Mouse (Mus musculus): ENCODE measurements around the gene Adgrv1. TPM values are rescaled to one million over a fixed set of nuclear protein-coding genes. Genes with fewer than 3 reads are reported as not detected.

Adgrv1 gene
- polyA plus RNA-seq, 1 experiment from 2014 or later: 0.87 TPM

GRCm38 (mm10) chr13:81644047-81644565, 11.2 kb upstream of the Adgrv1 start:
- no peak for ATAC-seq
- no peak overlapping the region for H3K4me2 ChIP-seq (ENCODE audit: low read depth, low read length)
- H3K9ac ChIP-seq (replicated peaks): no peak overlapping the region
- H3K27ac ChIP-seq (ENCODE audit: low read depth): no peak overlapping the region
- no peaks in the 10 kb centered on the region for H3K9me3 ChIP-seq (ENCODE audit: low read length)
- no peaks in the 10 kb centered on the region for H3K36me3 ChIP-seq (replicated peaks; ENCODE audit: insufficient read depth, low read length)
- H3K4me1 ChIP-seq (ENCODE audit: insufficient read depth): peaks cover 10% of the 10 kb centered on the region; the same call in 1 of the 2 replicates
- TF ChIP-seq CTCF (IDR thresholded peaks at IDR 0.05; ENCODE audit: low read depth): no peak
- no peak for TF ChIP-seq EP300 (IDR thresholded peaks at IDR 0.05; ENCODE audit: low read depth)
- 86% methylated on average over 11 of the region's 11 CpGs for WGBS (ENCODE audit: insufficient replicate concordance)
- no peaks in the 10 kb centered on the region for H3K27me3 ChIP-seq (ENCODE audit: insufficient read depth, low read length)
- DNase-seq: no peak
- H3K4me3 ChIP-seq (ENCODE audit: low read depth, low read length): no peak overlapping the region

DNA sequence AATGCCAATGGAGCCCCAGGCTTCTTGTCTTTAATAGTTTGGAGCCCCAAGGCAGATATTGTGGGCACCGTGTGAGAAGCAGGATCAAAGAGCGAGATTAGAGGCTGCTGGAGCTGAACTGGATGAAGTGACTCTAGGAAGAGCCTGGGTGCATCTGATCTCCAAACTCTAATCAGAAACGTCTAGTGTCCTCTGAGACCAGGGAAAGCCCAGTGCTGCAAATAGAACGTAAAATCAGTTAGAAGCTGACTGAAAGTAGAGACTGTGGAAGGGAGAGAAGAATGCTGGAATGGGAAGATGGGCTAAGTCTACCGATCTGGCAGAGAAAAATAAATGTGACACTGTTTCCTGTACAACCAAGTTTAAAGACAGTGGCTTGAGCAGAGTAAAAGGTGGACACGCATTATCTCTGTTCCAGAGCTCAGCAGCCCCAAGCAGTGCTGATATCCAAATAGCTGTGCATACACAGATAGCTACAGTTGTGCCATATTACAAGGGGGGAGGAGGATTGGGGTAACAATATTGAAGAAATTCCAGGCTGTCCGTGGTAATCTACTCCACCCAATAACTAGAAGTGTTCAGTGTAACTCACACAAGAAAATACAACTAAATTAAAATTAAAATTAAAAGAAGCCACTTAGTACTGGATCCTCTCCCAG, 9.7 kb upstream of the Adgrv1 start:
- DNase-seq (no peak), ATAC-seq (peak; percentile 92)
- Histone ChIP-seq H3K9me3 (ENCODE audit: low read length) (no peaks in the 10 kb centered on the region), H3K4me1 (ENCODE audit: insufficient read depth) (peaks cover 7% of the 10 kb centered on the region; the same call in 1 of the 2 replicates), H3K4me2 (ENCODE audit: low read depth, low read length) (peak overlapping the region; percentile 62), H3K27ac (ENCODE audit: low read depth) (peak overlapping the region; percentile 70; the same call in 1 of the 2 replicates), H3K4me3 (ENCODE audit: low read depth, low read length) (0 out of 2 replicates have a peak overlapping the region, but pooled peaks have one; percentile 2), H3K9ac (replicated peaks) (no peak overlapping the region), H3K27me3 (ENCODE audit: insufficient read depth, low read length) (no peaks in the 10 kb centered on the region), H3K36me3 (replicated peaks; ENCODE audit: insufficient read depth, low read length) (no peaks in the 10 kb centered on the region)
- TF ChIP-seq EP300 (IDR thresholded peaks at IDR 0.05; ENCODE audit: low read depth) (peak; percentile 98), CTCF (IDR thresholded peaks at IDR 0.05; ENCODE audit: low read depth) (no peak)
- 41% methylated on average over 7 of the region's 7 CpGs for WGBS (ENCODE audit: insufficient replicate concordance)

DNA sequence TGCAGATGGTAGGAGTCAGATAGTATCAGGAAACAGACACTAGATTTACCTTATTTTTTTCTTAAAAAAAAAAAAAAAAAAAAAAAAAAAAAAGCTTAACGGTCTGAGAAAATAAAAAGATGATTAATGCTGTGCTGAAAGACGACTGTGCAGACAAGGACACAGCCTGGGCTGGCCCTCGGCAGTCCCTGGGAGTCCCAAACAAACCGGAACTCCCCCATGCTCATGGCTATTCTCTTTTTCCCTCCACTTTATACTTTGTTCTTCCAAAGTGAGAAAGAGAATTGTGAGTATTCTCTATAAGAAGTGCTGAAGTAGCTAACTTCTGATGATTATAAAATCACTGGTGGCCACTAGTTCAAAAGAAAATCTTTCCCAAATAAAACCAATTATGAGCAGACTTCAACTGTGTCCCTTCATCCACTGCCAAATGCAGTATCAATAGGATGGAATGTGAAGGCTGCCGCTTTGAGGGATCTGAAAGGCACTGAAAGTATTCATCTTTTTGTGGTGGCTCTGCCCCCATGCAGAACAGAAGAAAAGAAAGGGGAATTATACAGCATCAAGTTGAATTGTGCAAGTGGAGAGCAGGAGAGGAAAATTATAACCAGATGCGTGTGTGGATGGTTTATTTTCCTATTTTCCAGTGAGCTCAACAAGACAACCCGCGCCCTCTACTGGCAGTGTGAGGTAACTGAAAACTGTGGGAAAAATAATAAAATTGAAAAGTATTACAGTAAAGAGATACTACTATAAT, 8.5 kb upstream of the Adgrv1 start:
- Histone ChIP-seq H3K27me3 (ENCODE audit: insufficient read depth, low read length) (no peaks in the 10 kb centered on the region), H3K36me3 (replicated peaks; ENCODE audit: insufficient read depth, low read length) (no peaks in the 10 kb centered on the region), H3K9ac (replicated peaks) (no peak overlapping the region), H3K27ac (ENCODE audit: low read depth) (no peak overlapping the region), H3K4me2 (ENCODE audit: low read depth, low read length) (peak overlapping the region; percentile 26; the same call in 1 of the 2 replicates), H3K4me1 (ENCODE audit: insufficient read depth) (peaks cover 5% of the 10 kb centered on the region; the same call in 1 of the 2 replicates), H3K9me3 (ENCODE audit: low read length) (no peaks in the 10 kb centered on the region), H3K4me3 (ENCODE audit: low read depth, low read length) (no peak overlapping the region)
- 19% methylated on average over 8 of the region's 8 CpGs for WGBS (ENCODE audit: insufficient replicate concordance)
- ATAC-seq: no peak
- peak; percentile 62 for DNase-seq
- TF ChIP-seq EP300 (IDR thresholded peaks at IDR 0.05; ENCODE audit: low read depth) (no peak), CTCF (IDR thresholded peaks at IDR 0.05; ENCODE audit: low read depth) (peak; percentile 82)

DNA sequence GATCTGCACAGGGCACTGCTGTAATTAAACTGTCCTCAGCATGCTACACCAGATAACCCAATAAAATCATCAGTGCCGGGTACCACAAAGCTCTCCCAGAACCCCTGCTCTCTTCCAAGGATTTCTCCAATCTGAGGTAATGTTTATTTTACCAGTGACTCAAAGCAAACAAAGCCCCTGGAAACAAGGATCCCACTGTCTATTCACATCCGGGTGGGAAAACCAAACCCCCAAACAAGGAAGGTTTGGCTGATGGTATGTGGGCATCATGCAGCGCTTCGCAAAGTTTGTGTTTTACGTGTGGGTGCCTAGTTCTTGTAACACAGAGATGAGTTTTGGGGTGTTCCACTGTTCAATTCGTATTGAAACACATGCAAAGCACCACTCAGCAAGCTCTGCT, 7.9 kb upstream of the Adgrv1 start:
- TF ChIP-seq CTCF (IDR thresholded peaks at IDR 0.05; ENCODE audit: low read depth): no peak
- TF ChIP-seq EP300 (IDR thresholded peaks at IDR 0.05; ENCODE audit: low read depth): no peak
- 45% methylated on average over 6 of the region's 6 CpGs for WGBS (ENCODE audit: insufficient replicate concordance)
- Histone ChIP-seq H3K36me3 (replicated peaks; ENCODE audit: insufficient read depth, low read length) (no peaks in the 10 kb centered on the region), H3K27me3 (ENCODE audit: insufficient read depth, low read length) (no peaks in the 10 kb centered on the region), H3K4me1 (ENCODE audit: insufficient read depth) (peaks cover 5% of the 10 kb centered on the region; the same call in 1 of the 2 replicates), H3K4me2 (ENCODE audit: low read depth, low read length) (no peak overlapping the region), H3K27ac (ENCODE audit: low read depth) (no peak overlapping the region), H3K4me3 (ENCODE audit: low read depth, low read length) (no peak overlapping the region), H3K9me3 (ENCODE audit: low read length) (no peaks in the 10 kb centered on the region), H3K9ac (replicated peaks) (no peak overlapping the region)
- DNase-seq: no peak
- no peak for ATAC-seq

- Histone ChIP-seq H3K27ac (ENCODE audit: low read depth) (no peak overlapping the region), H3K4me1 (ENCODE audit: insufficient read depth) (no peaks in the 10 kb centered on the region), H3K27me3 (ENCODE audit: insufficient read depth, low read length) (no peaks in the 10 kb centered on the region), H3K9me3 (ENCODE audit: low read length) (no peaks in the 10 kb centered on the region), H3K9ac (replicated peaks) (no peak overlapping the region), H3K4me3 (ENCODE audit: low read depth, low read length) (no peak overlapping the region), H3K36me3 (replicated peaks; ENCODE audit: insufficient read depth, low read length) (no peaks in the 10 kb centered on the region), H3K4me2 (ENCODE audit: low read depth, low read length) (no peak overlapping the region)
- WGBS (ENCODE audit: insufficient replicate concordance): 54% methylated on average over 4 of the region's 4 CpGs
- no peak for TF ChIP-seq EP300 (IDR thresholded peaks at IDR 0.05; ENCODE audit: low read depth)
- ATAC-seq: no peak
- DNase-seq: no peak
These were observed 6.7 kb upstream of the Adgrv1 start for GRCm38 (mm10) chr13:81639624-81640023.

DNA sequence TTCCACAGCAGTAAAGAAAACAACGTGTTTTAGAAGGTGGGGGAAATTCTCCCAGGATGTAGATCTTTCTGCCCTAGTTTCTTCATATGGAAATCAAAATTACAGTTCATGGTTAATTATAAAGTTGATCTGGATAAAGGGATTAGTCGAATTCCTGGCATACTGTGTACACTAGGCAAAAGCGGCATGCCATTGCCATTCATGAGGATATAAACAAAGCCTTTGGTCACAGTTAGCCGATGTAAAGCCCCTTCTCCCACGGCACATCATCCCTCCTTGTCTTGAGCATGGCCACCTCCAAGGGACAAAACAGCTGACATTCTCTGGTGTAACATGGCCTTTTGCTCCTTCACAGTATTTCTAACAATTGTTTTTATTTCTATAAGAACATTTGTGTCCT, 2.4 kb downstream of the Adgrv1 start:
- 73% methylated on average over 5 of the region's 5 CpGs for WGBS (ENCODE audit: insufficient replicate concordance)
- H3K36me3 ChIP-seq (replicated peaks; ENCODE audit: insufficient read depth, low read length): no peaks in the 10 kb centered on the region
- TF ChIP-seq EP300 (IDR thresholded peaks at IDR 0.05; ENCODE audit: low read depth) (no peak), CTCF (IDR thresholded peaks at IDR 0.05; ENCODE audit: low read depth) (no peak)
- peaks cover 19% of the 10 kb centered on the region for H3K27me3 ChIP-seq (ENCODE audit: insufficient read depth, low read length)
- no peak overlapping the region for H3K27ac ChIP-seq (ENCODE audit: low read depth)
- no peak overlapping the region for H3K4me3 ChIP-seq (ENCODE audit: low read depth, low read length)
- no peaks in the 10 kb centered on the region for H3K9me3 ChIP-seq (ENCODE audit: low read length)
- DNase-seq (no peak), ATAC-seq (no peak)
- H3K4me2 ChIP-seq (ENCODE audit: low read depth, low read length): no peak overlapping the region
- peaks cover 7% of the 10 kb centered on the region; the same call in 1 of the 2 replicates for H3K4me1 ChIP-seq (ENCODE audit: insufficient read depth)
- H3K9ac ChIP-seq (replicated peaks): no peak overlapping the region

Measured in liver, postnatal 0 days (tissue).